Comparison of ENCODE assay signal across 10 mouse cellular contexts in genomic region chr12:76530580-76531139, GRCm38 (mm10). TPM values are rescaled to one million over a fixed set of nuclear protein-coding genes. Genes with fewer than 3 reads are reported as not detected.
DNase-seq lines count a peak whose midpoint lies in the region; ATAC-seq and TF ChIP-seq lines count a peak whose summit lies in the region.
"Had no signal": no experiment of that assay in that cellular context is flagged by ENCODE, and none has a peak within 500 bp of the region (broad histone marks: within the 10 kb centered on the region; RNA-seq: fewer than 3 reads in every experiment).

Gene Plekhg3, plus strand, starts transcription at chr12:76530891.

- H3K4me2 ChIP-seq in embryonic facial prominence, embryonic 14.5 days (ENCODE audit: low read depth, low read length), result 0 out of 2 replicates have a peak within 1 kb of the TSS, but pooled peaks have one; percentile 98
- peak within 1 kb of the TSS; percentile 94; the same call in 1 of the 2 replicates for H3K4me2 ChIP-seq in limb, embryonic 12.5 days
- no peak within 1 kb of the TSS for H3K4me2 ChIP-seq in neural tube, embryonic 15.5 days
- H3K4me2 ChIP-seq in forebrain, postnatal 0 days (ENCODE audit: low read depth), result no peak within 1 kb of the TSS

- no peak for TF ChIP-seq CTCF in G1E (IDR thresholded peaks at IDR 0.05; ENCODE audit: low read depth, low read length)
- no peak for TF ChIP-seq CTCF in forebrain, postnatal 0 days (IDR thresholded peaks at IDR 0.05; ENCODE audit: low read depth)

- H3K27ac ChIP-seq in embryonic facial prominence, embryonic 14.5 days (replicated peaks; ENCODE audit: low read depth, low read length), result no peak within 1 kb of the TSS
- no peak within 1 kb of the TSS for H3K27ac ChIP-seq in limb, embryonic 12.5 days
- no peak within 1 kb of the TSS for H3K27ac ChIP-seq in neural tube, embryonic 15.5 days (replicated peaks)
- H3K27ac ChIP-seq in forebrain, postnatal 0 days (ENCODE audit: low read depth, low read length), result no peak within 1 kb of the TSS
- H3K27ac ChIP-seq: embryonic facial prominence, embryonic 15.5 days had no signal

- H3K36me3 ChIP-seq in G1E (replicated peaks), result peaks cover 2% of the 10 kb centered on the region
- no peaks in the 10 kb centered on the region for H3K36me3 ChIP-seq in embryonic facial prominence, embryonic 14.5 days (ENCODE audit: control insufficient read depth, insufficient read depth, low read length)
- H3K36me3 ChIP-seq in limb, embryonic 12.5 days, result no peaks in the 10 kb centered on the region
- H3K36me3 ChIP-seq in neural tube, embryonic 15.5 days, result no peaks in the 10 kb centered on the region
- no peaks in the 10 kb centered on the region for H3K36me3 ChIP-seq in forebrain, postnatal 0 days (ENCODE audit: insufficient read depth)
- H3K36me3 ChIP-seq: embryonic facial prominence, embryonic 15.5 days had no signal

- peaks cover 5% of the 10 kb centered on the region; the same call in 1 of the 2 replicates for H3K9me3 ChIP-seq in G1E (replicated peaks)
- no peaks in the 10 kb centered on the region for H3K9me3 ChIP-seq in embryonic facial prominence, embryonic 14.5 days (ENCODE audit: control insufficient read depth, low read length)
- H3K9me3 ChIP-seq in limb, embryonic 12.5 days, result no peaks in the 10 kb centered on the region
- no peaks in the 10 kb centered on the region for H3K9me3 ChIP-seq in neural tube, embryonic 15.5 days (replicated peaks)
- no peaks in the 10 kb centered on the region for H3K9me3 ChIP-seq in forebrain, postnatal 0 days (ENCODE audit: low read length)
- H3K9me3 ChIP-seq: embryonic facial prominence, embryonic 15.5 days had no signal

- DNase-seq in layer of hippocampus, adult 18-20 months (ENCODE audit: low spot score in 2 of 2), result no peak
- no peak for DNase-seq in layer of hippocampus, adult 11-12 months (ENCODE audit: low spot score)
- no peak for DNase-seq in G1E (ENCODE audit: low spot score)
- no peak for DNase-seq in embryonic facial prominence, embryonic 14.5 days (ENCODE audit: low spot score)
- no peak for DNase-seq in spleen, adult 18-20 months
- DNase-seq in forebrain, postnatal 0 days, result no peak

- H3K27me3 ChIP-seq in G1E (ENCODE audit: insufficient read depth, low read length), result peaks cover 93% of the 10 kb centered on the region
- peaks cover 39% of the 10 kb centered on the region for H3K27me3 ChIP-seq in embryonic facial prominence, embryonic 14.5 days (replicated peaks; ENCODE audit: control insufficient read depth, insufficient read depth, low read length)
- H3K27me3 ChIP-seq in limb, embryonic 12.5 days, result peaks cover 23% of the 10 kb centered on the region; the same call in 1 of the 2 replicates
- H3K27me3 ChIP-seq in neural tube, embryonic 15.5 days (replicated peaks), result peaks cover 56% of the 10 kb centered on the region
- H3K27me3 ChIP-seq in forebrain, postnatal 0 days (ENCODE audit: insufficient read depth, low read length), result peaks cover 43% of the 10 kb centered on the region

- 36% methylated on average over 6 of the region's 6 CpGs for WGBS in embryonic facial prominence, embryonic 14.5 days
- WGBS in limb, embryonic 12.5 days, result 39% methylated on average over 6 of the region's 6 CpGs
- 38% methylated on average over 6 of the region's 6 CpGs for WGBS in neural tube, embryonic 15.5 days
- 37% methylated on average over 6 of the region's 6 CpGs for WGBS in forebrain, postnatal 0 days

- H3K4me3 ChIP-seq in G1E (ENCODE audit: low read depth, low read length), result no peak within 1 kb of the TSS
- H3K4me3 ChIP-seq in embryonic facial prominence, embryonic 14.5 days (ENCODE audit: low read depth, low read length), result no peak within 1 kb of the TSS
- no peak within 1 kb of the TSS for H3K4me3 ChIP-seq in limb, embryonic 12.5 days (replicated peaks)
- no peak within 1 kb of the TSS for H3K4me3 ChIP-seq in neural tube, embryonic 15.5 days (replicated peaks)
- no peak within 1 kb of the TSS for H3K4me3 ChIP-seq in forebrain, postnatal 0 days (ENCODE audit: low read depth, low read length)

- ATAC-seq in G1E (ENCODE audit: extremely low read depth, insufficient number of reproducible peaks, low FRiP score, poor library complexity, severe bottlenecking), result no peak
- ATAC-seq in embryonic facial prominence, embryonic 14.5 days (ENCODE audit: low read depth), result no peak
- no peak for ATAC-seq in limb, embryonic 12.5 days (ENCODE audit: insufficient number of reproducible peaks, insufficient read depth, low FRiP score, low TSS enrichment, low read depth)
- no peak for ATAC-seq in neural tube, embryonic 15.5 days (ENCODE audit: low FRiP score)
- ATAC-seq in forebrain, postnatal 0 days, result no peak
- ATAC-seq: inflammation-experienced regulatory T-cells, adult 6 months had no signal

- H3K4me1 ChIP-seq in G1E (ENCODE audit: insufficient read depth, low read depth, low read length), result peaks cover 62% of the 10 kb centered on the region
- H3K4me1 ChIP-seq in embryonic facial prominence, embryonic 14.5 days (ENCODE audit: control insufficient read depth, insufficient read depth, low read length), result peaks cover 12% of the 10 kb centered on the region; the same call in 1 of the 2 replicates
- H3K4me1 ChIP-seq in limb, embryonic 12.5 days (replicated peaks), result peaks cover 33% of the 10 kb centered on the region
- peaks cover 22% of the 10 kb centered on the region for H3K4me1 ChIP-seq in neural tube, embryonic 15.5 days
- peaks cover 4% of the 10 kb centered on the region for H3K4me1 ChIP-seq in forebrain, postnatal 0 days (ENCODE audit: insufficient read depth)

- H3K9ac ChIP-seq in embryonic facial prominence, embryonic 14.5 days (ENCODE audit: low read depth, low read length), result no peak within 1 kb of the TSS
- no peak within 1 kb of the TSS for H3K9ac ChIP-seq in limb, embryonic 12.5 days (replicated peaks)
- no peak within 1 kb of the TSS for H3K9ac ChIP-seq in neural tube, embryonic 15.5 days (replicated peaks)
- no peak within 1 kb of the TSS for H3K9ac ChIP-seq in forebrain, postnatal 0 days
- H3K9ac ChIP-seq: embryonic facial prominence, embryonic 15.5 days had no signal

RNA-seq across cellular contexts. Expression of gene Plekhg3, which starts in this region (rescaled TPM):
- 10 to 100 TPM; 21.9 to 24.5 TPM for total RNA-seq in layer of hippocampus, adult 18-20 months (2021)
- total RNA-seq in G1E (2014; fragmentation: Nextera tagmentation) (12.4 and 12.6 TPM in 2 replicates), G1E (2017) (16.7 and 17.8 TPM in 2 replicates)
- 10.1 and 12.5 TPM in 2 replicates for polyA plus RNA-seq in G1E (2012)
- 6.3 and 7.3 TPM in 2 replicates for polyA plus RNA-seq in embryonic facial prominence, embryonic 14.5 days (2014; fragmentation: Nextera tagmentation; extraction: Ambion mirVana)
- 6.2 and 7.4 TPM in 2 replicates for polyA plus RNA-seq in limb, embryonic 12.5 days (2016; fragmentation: Nextera tagmentation; extraction: Ambion mirVana)
- 1.1 and 3.6 TPM in 2 replicates for polyA plus RNA-seq in neural tube, embryonic 15.5 days (2015; fragmentation: Nextera tagmentation; extraction: Ambion mirVana)
- total RNA-seq in forebrain, postnatal 0 days (2014; rRNA removed), result 4.1 and 6.2 TPM in 2 replicates
- 0.53 and 1.1 TPM in 2 replicates for polyA plus RNA-seq in forebrain, postnatal 0 days (2015; fragmentation: Nextera tagmentation; extraction: Ambion mirVana)

Comparison
In these comparisons a context has a peak if more than half of its experiments do, and no peak if none do; other contexts are left out.
1. H3K4me2 ChIP-seq: peak in embryonic facial prominence, embryonic 14.5 days (single experiment) and limb, embryonic 12.5 days (single experiment); none in neural tube, embryonic 15.5 days (single experiment) and forebrain, postnatal 0 days (single experiment).